Mouse (Mus musculus) testis, adult 2 months (tissue): ENCODE measurements around the gene Inpp5k. TPM values are rescaled to one million over a fixed set of nuclear protein-coding genes. Genes with fewer than 3 reads are reported as not detected.
"Not testable (repeated sequence)": the region's sequence is repeated elsewhere in the genome, so short reads cannot be mapped to it uniquely, and the experiment has no call there.

Source experiments
- H3K27ac ChIP-seq: fragments of 200-500 bp; 2 replicates; pipeline ENCODE4 v1.5.1; 2012; ENCODE audit warnings: low read depth, low read length; ENCODE audit not compliant: control insufficient read depth, insufficient read depth
- H3K27me3 ChIP-seq: fragments of 200-500 bp; 2 replicates; pipeline ENCODE4 v1.6.1; 2012; ENCODE audit warnings: mild to moderate bottlenecking, low read length, moderate library complexity; ENCODE audit not compliant: control insufficient read depth, insufficient read depth
- H3K36me3 ChIP-seq: fragments of 200-500 bp; 2 replicates; pipeline ENCODE4 v1.6.1; 2012; ENCODE audit warnings: mild to moderate bottlenecking, low read length; ENCODE audit not compliant: control insufficient read depth, insufficient read depth
- H3K4me1 ChIP-seq: fragments of 200-500 bp; 2 replicates; pipeline ENCODE4 v1.6.1; 2012; ENCODE audit warnings: low read length; ENCODE audit not compliant: control insufficient read depth, insufficient read depth
- H3K4me3 ChIP-seq: fragments of 200-500 bp; 2 replicates; pipeline ENCODE4 v1.5.1; 2012; ENCODE audit warnings: low read depth, mild to moderate bottlenecking, low read length, moderate library complexity, mixed read lengths; ENCODE audit not compliant: control insufficient read depth
- CTCF ChIP-seq: fragments of 200-500 bp; IDR thresholded peaks from 2 replicates; pipeline ENCODE4 v1.5.1; 2012; ENCODE audit warnings: low read depth, mild to moderate bottlenecking, inconsistent platforms, low read length, moderate library complexity; ENCODE audit not compliant: control insufficient read depth, insufficient read depth, insufficient replicate concordance
- POLR2A ChIP-seq: fragments of 200-500 bp; IDR thresholded peaks from 2 replicates; pipeline ENCODE4 v1.6.1; 2012; ENCODE audit warnings: low read depth, mild to moderate bottlenecking, inconsistent platforms, low read length, moderate library complexity; ENCODE audit not compliant: control insufficient read depth
- polyA plus RNA-seq: library from polyadenylated mRNA; depleted of rRNA; stranded (reverse); fragments of >200 nt; gene quantifications from 2 replicates; pipeline ENCODE4 v1.2.3, GENCODE M21; 2012

Gene Inpp5k
- polyA plus RNA-seq, 1 experiment = 128 TPM

- Histone ChIP-seq H3K27ac (peak overlapping the region; percentile 2), H3K4me3 (peak overlapping the region; percentile 85), H3K36me3 (no peaks in the 10 kb centered on the region), H3K27me3 (no peaks in the 10 kb centered on the region), H3K4me1 (peaks cover 9% of the 10 kb centered on the region)
- TF ChIP-seq POLR2A = peak; percentile 44; the same call in 1 of the 2 replicates
- TF ChIP-seq CTCF = no peak
Measured at GRCm38 (mm10) chr11:75588285-75588941, 42.4 kb upstream of the Inpp5k start.

- Histone ChIP-seq H3K4me3 (peak overlapping the region; percentile 84), H3K4me1 (peaks cover 7% of the 10 kb centered on the region), H3K36me3 (no peaks in the 10 kb centered on the region; the same call in 1 of the 2 replicates), H3K27ac (no peak overlapping the region), H3K27me3 (no peaks in the 10 kb centered on the region)
- TF ChIP-seq POLR2A = no peak
- TF ChIP-seq CTCF = no peak
Measured at GRCm38 (mm10) chr11:75592612-75593011, 38.2 kb upstream of the Inpp5k start.

- Histone ChIP-seq H3K4me3 (peak overlapping the region; percentile 84), H3K27ac (peak overlapping the region; percentile 56), H3K27me3 (no peaks in the 10 kb centered on the region), H3K36me3 (no peaks in the 10 kb centered on the region; the same call in 1 of the 2 replicates), H3K4me1 (no peaks in the 10 kb centered on the region; the same call in 1 of the 2 replicates)
- TF ChIP-seq CTCF (no peak), POLR2A (peak; percentile 26; the same call in 1 of the 2 replicates)
Measured at GRCm38 (mm10) chr11:75594431-75594830, 36.4 kb upstream of the Inpp5k start.

GRCm38 (mm10) chr11:75595404-75595803, 35.4 kb upstream of the Inpp5k start:
- Histone ChIP-seq H3K27ac (no peak overlapping the region), H3K36me3 (peaks cover 1% of the 10 kb centered on the region), H3K4me1 (no peaks in the 10 kb centered on the region; the same call in 1 of the 2 replicates), H3K27me3 (no peaks in the 10 kb centered on the region), H3K4me3 (peak overlapping the region; percentile 84)
- no peak for TF ChIP-seq CTCF

- no peaks in the 10 kb centered on the region for H3K27me3 ChIP-seq
- H3K4me3 ChIP-seq = peak overlapping the region; percentile 84
- no peak for TF ChIP-seq POLR2A
- no peak for TF ChIP-seq CTCF
- H3K4me1 ChIP-seq = no peaks in the 10 kb centered on the region; the same call in 1 of the 2 replicates
- H3K27ac ChIP-seq = no peak overlapping the region
- H3K36me3 ChIP-seq = peaks cover 1% of the 10 kb centered on the region
Measured at GRCm38 (mm10) chr11:75595816-75596215, 35.0 kb upstream of the Inpp5k start.

GRCm38 (mm10) chr11:75596726-75597255, 34.0 kb upstream of the Inpp5k start:
- TF ChIP-seq CTCF (no peak), POLR2A (no peak)
- Histone ChIP-seq H3K27me3 (no peaks in the 10 kb centered on the region), H3K36me3 (peaks cover 1% of the 10 kb centered on the region), H3K4me1 (no peaks in the 10 kb centered on the region; the same call in 1 of the 2 replicates), H3K4me3 (peak overlapping the region; percentile 84), H3K27ac (no peak overlapping the region)

- no peak for TF ChIP-seq CTCF
- no peak for TF ChIP-seq POLR2A
- H3K27me3 ChIP-seq = no peaks in the 10 kb centered on the region
- H3K4me3 ChIP-seq = no peak overlapping the region
- H3K36me3 ChIP-seq = peaks cover 1% of the 10 kb centered on the region
- no peak overlapping the region for H3K27ac ChIP-seq
- H3K4me1 ChIP-seq = no peaks in the 10 kb centered on the region; the same call in 1 of the 2 replicates
Measured at GRCm38 (mm10) chr11:75598004-75598403, 32.8 kb upstream of the Inpp5k start.

GRCm38 (mm10) chr11:75599802-75600201, 31.0 kb upstream of the Inpp5k start:
- not testable (repeated sequence) for H3K36me3 ChIP-seq, H3K4me1 ChIP-seq, H3K27ac ChIP-seq, H3K27me3 ChIP-seq, H3K4me3 ChIP-seq
